In genomic region chr11:113577221-113577620, GRCm38 (mm10) we compare ENCODE assay signal across 31 mouse cellular contexts. TPM values are rescaled to one million over a fixed set of nuclear protein-coding genes. Genes with fewer than 3 reads are reported as not detected.
"Had no signal": no experiment of that assay in that cellular context is flagged by ENCODE, and none has a peak within 500 bp of the region (broad histone marks: within the 10 kb centered on the region; RNA-seq: fewer than 3 reads in every experiment).

No protein-coding gene starts in this region.

- H3K27ac ChIP-seq: heart, embryonic 10.5 days; hindbrain, embryonic 10.5 days; hindbrain, embryonic 12.5 days; hindbrain, embryonic 14.5 days; intestine, embryonic 15.5 days; kidney, embryonic 15.5 days; kidney, postnatal 0 days; left cerebral cortex, adult 2 months; limb, embryonic 13.5 days; limb, embryonic 15.5 days; liver, embryonic 12.5 days; liver, embryonic 14.5 days had no signal

- H3K36me3 ChIP-seq: heart, embryonic 10.5 days; heart, embryonic 12.5 days; hindbrain, embryonic 10.5 days; hindbrain, embryonic 12.5 days; intestine, embryonic 15.5 days; kidney, embryonic 15.5 days; limb, embryonic 13.5 days; limb, embryonic 15.5 days; liver, embryonic 12.5 days had no signal

- H3K9ac ChIP-seq: heart, embryonic 12.5 days; hindbrain, embryonic 12.5 days; hindbrain, embryonic 14.5 days; intestine, embryonic 15.5 days; kidney, embryonic 15.5 days; limb, embryonic 13.5 days; limb, embryonic 15.5 days; liver, embryonic 12.5 days; liver, embryonic 14.5 days had no signal

- H3K27me3 ChIP-seq: heart, embryonic 12.5 days; hindbrain, embryonic 12.5 days; intestine, embryonic 15.5 days; kidney, embryonic 15.5 days; limb, embryonic 13.5 days; limb, embryonic 15.5 days; liver, embryonic 12.5 days had no signal

- H3K9me3 ChIP-seq: heart, embryonic 10.5 days; heart, embryonic 12.5 days; hindbrain, embryonic 10.5 days; hindbrain, embryonic 12.5 days; intestine, embryonic 15.5 days; kidney, embryonic 15.5 days; limb, embryonic 13.5 days; limb, embryonic 15.5 days; liver, embryonic 12.5 days had no signal

- H3K4me2 ChIP-seq: heart, embryonic 12.5 days; hindbrain, embryonic 12.5 days; hindbrain, embryonic 14.5 days; intestine, embryonic 15.5 days; kidney, embryonic 15.5 days; limb, embryonic 13.5 days; limb, embryonic 15.5 days; liver, embryonic 12.5 days had no signal

- H3K4me3 ChIP-seq: heart, embryonic 10.5 days; heart, embryonic 12.5 days; hindbrain, embryonic 10.5 days; hindbrain, embryonic 12.5 days; intestine, embryonic 15.5 days; kidney, embryonic 15.5 days; left cerebral cortex, adult 2 months; limb, embryonic 13.5 days; limb, embryonic 15.5 days; liver, embryonic 12.5 days had no signal

- DNase-seq: gastrocnemius, postnatal 14 days; heart, adult 18-20 months; heart, postnatal 10 days; heart, postnatal 4 days; kidney, adult 18-20 months; kidney, adult 8-10 months; kidney, postnatal 14 days; kidney, postnatal 36 days; layer of hippocampus, adult 9-11 months; left cerebral cortex, postnatal 4 days had no signal

- H3K4me1 ChIP-seq: intestine, embryonic 15.5 days; kidney, embryonic 15.5 days; liver, embryonic 12.5 days had no signal

- ATAC-seq: hindbrain, embryonic 16.5 days; inflammation-experienced regulatory T-cells, adult 6 months; intestine, embryonic 15.5 days; intestine, postnatal 0 days; liver, embryonic 12.5 days had no signal

RNA-seq across cellular contexts. Expression of gene Sstr2, which starts 41.9 kb away (rescaled TPM):
- total RNA-seq: gastrocnemius, adult 18-20 months; gastrocnemius, adult 8-10 months; gastrocnemius, postnatal 14 days; heart, adult 18-20 months; heart, adult 8-10 months; heart, postnatal 10 days; heart, postnatal 25 days; heart, postnatal 4 days; liver, adult 2 months had no signal
